Mouse (Mus musculus) gonadal fat pad, adult 2 months (tissue): ENCODE measurements around the gene Foxe3. TPM values are rescaled to one million over a fixed set of nuclear protein-coding genes. Genes with fewer than 3 reads are reported as not detected.

ENCODE experiments used
- DNase-seq: peaks from one replicate; pipeline ENCODE4 v3.0.0-alpha.2; 2012; ENCODE audit warnings: low read depth
- polyA plus RNA-seq: library from polyadenylated mRNA; depleted of rRNA; stranded (reverse); fragments of >200 nt; gene quantifications from 2 replicates; pipeline ENCODE4 v1.2.3, GENCODE M21; 2012; rRNA removed

Foxe3 gene
- polyA plus RNA-seq, 1 experiment: not detected

GRCm38 (mm10) chr4:114876441-114876972 lies 49.3 kb downstream of the Foxe3 start:
- DNase-seq: no peak

Other genes starting within 250 kb of the Foxe3 start
- not detected in 2 replicates for gene Gm12830, start 104.3 kb downstream of the Foxe3 start, polyA plus RNA-seq
- 0.47 and 0.53 TPM in 2 replicates for gene Foxd2, start 17.1 kb downstream of the Foxe3 start, polyA plus RNA-seq
- 17.3 and 21.5 TPM in 2 replicates for gene Cmpk1, start 61.2 kb upstream of the Foxe3 start, polyA plus RNA-seq
- gene Stil, start 74.1 kb upstream of the Foxe3 start, polyA plus RNA-seq: 0.39 and 0.49 TPM in 2 replicates
- 1.8 and 2.1 TPM in 2 replicates for gene Tal1, start 130.4 kb upstream of the Foxe3 start, polyA plus RNA-seq
- 295 and 324 TPM in 2 replicates for gene Pdzk1ip1, start 162.7 kb upstream of the Foxe3 start, polyA plus RNA-seq
- 0.19 and 0.51 TPM in 2 replicates for gene Cyp4x1, start 208.3 kb upstream of the Foxe3 start, polyA plus RNA-seq